Mouse (Mus musculus) heart, embryonic 11.5 days (tissue): ENCODE results near the gene Myo16. TPM values are rescaled to one million over a fixed set of nuclear protein-coding genes. Genes with fewer than 3 reads are reported as not detected.

Experiments
- ATAC-seq: fragments of 200-750 bp; cut with Nextera tagmentation; replicated peaks from 2 replicates; pipeline ENCODE4 v1.8.0; 2017; ENCODE audit warnings: moderate library complexity; ENCODE audit not compliant: insufficient number of reproducible peaks, low FRiP score, low TSS enrichment
- H3K27ac ChIP-seq: fragments of 300-500 bp; sonication (generic); 2 replicates; pipeline ENCODE4 v1.5.1; 2014; ENCODE audit warnings: mild to moderate bottlenecking, low read depth, low read length
- H3K27me3 ChIP-seq: fragments of 300-500 bp; sonication (generic); 2 replicates; pipeline ENCODE4 v1.6.1; 2014; ENCODE audit warnings: mild to moderate bottlenecking, low read length, mixed read lengths; ENCODE audit not compliant: control insufficient read depth, insufficient read depth
- H3K36me3 ChIP-seq: fragments of 300-500 bp; sonication (generic); 2 replicates; pipeline ENCODE4 v1.6.1; 2014; ENCODE audit warnings: mild to moderate bottlenecking, low read length, moderate library complexity, mixed read lengths; ENCODE audit not compliant: control insufficient read depth, insufficient read depth
- H3K4me1 ChIP-seq: fragments of 300-500 bp; sonication (generic); 2 replicates; pipeline ENCODE4 v1.6.1; 2014; ENCODE audit warnings: low read length; ENCODE audit not compliant: control insufficient read depth, insufficient read depth
- H3K4me2 ChIP-seq: fragments of 300-500 bp; sonication (generic); 2 replicates; pipeline ENCODE4 v1.6.1; 2014; ENCODE audit warnings: mild to moderate bottlenecking, moderate library complexity
- H3K4me3 ChIP-seq: fragments of 300-500 bp; sonication (generic); 2 replicates; pipeline ENCODE4 v1.5.1; 2014; ENCODE audit warnings: low read depth, low read length
- H3K9ac ChIP-seq: fragments of 300-500 bp; sonication (generic); 2 replicates; pipeline ENCODE4 v1.6.1; 2014; ENCODE audit warnings: mild to moderate bottlenecking, low read depth, low read length, moderate library complexity
- H3K9me3 ChIP-seq: fragments of 300-500 bp; sonication (generic); replicated peaks from 2 replicates; pipeline ENCODE4 v1.6.1; 2016; ENCODE audit warnings: low read length; ENCODE audit not compliant: control insufficient read depth
- WGBS: fragments of 180-500 bp; shearing (Covaris S2); extraction: QIAGEN DNeasy Blood & Tissue Kit; methylation state at CpG from one replicate; pipeline ENCODE4 v1.1.7; 2014; ENCODE audit not compliant: insufficient replicate concordance; 5-methylcytosine and 5-hydroxymethylcytosine counted together
- polyA plus RNA-seq: library from polyadenylated mRNA; unstranded; fragments of >200 nt; fragmentation: Nextera tagmentation; extraction: Ambion mirVana; gene quantifications from 2 replicates; pipeline ENCODE4 v1.2.1, GENCODE M21; 2014

The Myo16 gene
- polyA plus RNA-seq, 1 experiment from 2014 or later: 2.5 TPM

- no peak overlapping the region for H3K4me3 ChIP-seq
- no peaks in the 10 kb centered on the region for H3K27me3 ChIP-seq
- ATAC-seq: no peak
- 68% methylated on average over 2 of the region's 2 CpGs for WGBS
- H3K36me3 ChIP-seq: no peaks in the 10 kb centered on the region
- peaks cover 5% of the 10 kb centered on the region; the same call in 1 of the 2 replicates for H3K4me1 ChIP-seq
- H3K27ac ChIP-seq: no peak overlapping the region
- no peak overlapping the region for H3K9ac ChIP-seq
- H3K9me3 ChIP-seq: no peaks in the 10 kb centered on the region
- H3K4me2 ChIP-seq: no peak overlapping the region
Measured at GRCm38 (mm10) chr8:10631006-10631405, 477.3 kb downstream of the Myo16 start.

GRCm38 (mm10) chr8:10632603-10633002 is 478.9 kb downstream of the Myo16 start:
- Histone ChIP-seq H3K9me3 (no peaks in the 10 kb centered on the region), H3K4me3 (no peak overlapping the region), H3K36me3 (no peaks in the 10 kb centered on the region), H3K27me3 (no peaks in the 10 kb centered on the region), H3K4me2 (no peak overlapping the region), H3K9ac (no peak overlapping the region), H3K4me1 (peaks cover 5% of the 10 kb centered on the region; the same call in 1 of the 2 replicates), H3K27ac (no peak overlapping the region)
- 84% methylated on average over 6 of the region's 6 CpGs for WGBS
- ATAC-seq: no peak

- no peaks in the 10 kb centered on the region for H3K36me3 ChIP-seq
- peaks cover 5% of the 10 kb centered on the region; the same call in 1 of the 2 replicates for H3K4me1 ChIP-seq
- H3K9ac ChIP-seq: no peak overlapping the region
- no peak overlapping the region for H3K4me3 ChIP-seq
- no peaks in the 10 kb centered on the region for H3K9me3 ChIP-seq
- ATAC-seq: no peak
- H3K27ac ChIP-seq: no peak overlapping the region
- WGBS: 50% methylated on average over 11 of the region's 12 CpGs
- H3K27me3 ChIP-seq: no peaks in the 10 kb centered on the region
- H3K4me2 ChIP-seq: no peak overlapping the region
Measured at GRCm38 (mm10) chr8:10633360-10634140, 479.8 kb downstream of the Myo16 start.

- peaks cover 5% of the 10 kb centered on the region; the same call in 1 of the 2 replicates for H3K4me1 ChIP-seq
- no peak overlapping the region for H3K9ac ChIP-seq
- no peaks in the 10 kb centered on the region for H3K36me3 ChIP-seq
- H3K4me2 ChIP-seq: peak overlapping the region; percentile 24; the same call in 1 of the 2 replicates
- no peak overlapping the region for H3K4me3 ChIP-seq
- 67% methylated on average over 13 of the region's 13 CpGs for WGBS
- H3K27me3 ChIP-seq: no peaks in the 10 kb centered on the region
- no peak for ATAC-seq
- H3K27ac ChIP-seq: no peak overlapping the region
- no peaks in the 10 kb centered on the region for H3K9me3 ChIP-seq
Measured at GRCm38 (mm10) chr8:10634421-10634820, 480.7 kb downstream of the Myo16 start.

GRCm38 (mm10) chr8:10638871-10639270 is 485.2 kb downstream of the Myo16 start:
- H3K4me3 ChIP-seq: no peak overlapping the region
- H3K9ac ChIP-seq: no peak overlapping the region
- H3K27me3 ChIP-seq: no peaks in the 10 kb centered on the region
- ATAC-seq: no peak
- H3K36me3 ChIP-seq: no peaks in the 10 kb centered on the region
- no peak overlapping the region for H3K27ac ChIP-seq
- H3K4me2 ChIP-seq: no peak overlapping the region
- 86% methylated on average over 8 of the region's 8 CpGs for WGBS
- H3K4me1 ChIP-seq: peaks cover 43% of the 10 kb centered on the region
- H3K9me3 ChIP-seq: no peaks in the 10 kb centered on the region

- Histone ChIP-seq H3K27ac (no peak overlapping the region), H3K4me2 (no peak overlapping the region; the same call in 1 of the 2 replicates), H3K36me3 (no peaks in the 10 kb centered on the region), H3K4me3 (no peak overlapping the region), H3K9me3 (no peaks in the 10 kb centered on the region), H3K4me1 (peaks cover 49% of the 10 kb centered on the region), H3K9ac (no peak overlapping the region), H3K27me3 (no peaks in the 10 kb centered on the region)
- WGBS: 26% methylated on average over 9 of the region's 9 CpGs
- peak; percentile 50; the same call in 1 of the 2 replicates for ATAC-seq
Measured at GRCm38 (mm10) chr8:10640176-10640810, 486.6 kb downstream of the Myo16 start.

GRCm38 (mm10) chr8:10640859-10641258 is 487.1 kb downstream of the Myo16 start:
- no peak overlapping the region for H3K9ac ChIP-seq
- ATAC-seq: no peak
- 46% methylated on average over 7 of the region's 7 CpGs for WGBS

GRCm38 (mm10) chr8:10641343-10641742 is 487.6 kb downstream of the Myo16 start:
- Histone ChIP-seq H3K4me3 (no peak overlapping the region), H3K27ac (peak overlapping the region; percentile 7; the same call in 1 of the 2 replicates), H3K27me3 (no peaks in the 10 kb centered on the region), H3K36me3 (no peaks in the 10 kb centered on the region), H3K4me2 (no peak overlapping the region), H3K9ac (no peak overlapping the region), H3K9me3 (no peaks in the 10 kb centered on the region), H3K4me1 (peaks cover 52% of the 10 kb centered on the region)
- ATAC-seq: no peak

More at GRCm38 (mm10) chr8:10640859-10641258, 487.1 kb downstream of the Myo16 start:
- peaks cover 50% of the 10 kb centered on the region for H3K4me1 ChIP-seq
- peak overlapping the region; percentile 7; the same call in 1 of the 2 replicates for H3K27ac ChIP-seq
- no peaks in the 10 kb centered on the region for H3K27me3 ChIP-seq
- H3K36me3 ChIP-seq: no peaks in the 10 kb centered on the region
- H3K4me3 ChIP-seq: no peak overlapping the region
- H3K9me3 ChIP-seq: no peaks in the 10 kb centered on the region
- H3K4me2 ChIP-seq: no peak overlapping the region
